Mouse (Mus musculus): ENCODE data around the gene Gatc. TPM values are rescaled to one million over a fixed set of nuclear protein-coding genes. Genes with fewer than 3 reads are reported as not detected.

Gene Gatc
- polyA plus RNA-seq (2012; ENCODE audit: low replicate concordance): 6.3 and 7.5 TPM in 2 replicates

GRCm38 (mm10) chr5:115340577-115341313, at the start of gene Gatc, which contains the start of gene Triap1:
Gatc (minus strand) TSS chr5:115341178.
Triap1 (plus strand) TSS chr5:115341225.

GRCm38 (mm10) chr5:115348546-115349224, 7.7 kb upstream of the Gatc start, which contains the start of gene Cox6a1:
Cox6a1 (minus strand) TSS chr5:115348981.

GRCm38 (mm10) chr5:115326875-115327609, 13.9 kb downstream of the Gatc start, which contains the start of gene Srsf9:
Srsf9 (plus strand) TSS chr5:115327177.

GRCm38 (mm10) chr5:115300792-115301614, 40.0 kb downstream of the Gatc start, which contains the start of gene Dynll1:
Dynll1 (minus strand) TSS chr5:115300999.

Other genes with a start within 250 kb of the Gatc start
- gene Gm10401, start 242.9 kb downstream of the Gatc start, polyA plus RNA-seq (2012; ENCODE audit: low replicate concordance): not detected in 2 replicates
- 24.4 and 28.9 TPM in 2 replicates for gene Acads, start 221.8 kb downstream of the Gatc start, polyA plus RNA-seq (2012; ENCODE audit: low replicate concordance)
- 82.2 and 147 TPM in 2 replicates for gene Unc119b, start 206.2 kb downstream of the Gatc start, polyA plus RNA-seq (2012; ENCODE audit: low replicate concordance)
- gene Mlec, start 183.0 kb downstream of the Gatc start, polyA plus RNA-seq (2012; ENCODE audit: low replicate concordance): 46.4 and 54.1 TPM in 2 replicates
- 0.21 and 0.50 TPM in 2 replicates for gene Cabp1, start 146.8 kb downstream of the Gatc start, polyA plus RNA-seq (2012; ENCODE audit: low replicate concordance)
- gene Pop5, start 105.3 kb downstream of the Gatc start, polyA plus RNA-seq (2012; ENCODE audit: low replicate concordance): 22.5 and 45.5 TPM in 2 replicates
- 159 and 396 TPM in 2 replicates for gene Rnf10, start 68.3 kb downstream of the Gatc start, polyA plus RNA-seq (2012; ENCODE audit: low replicate concordance)
- gene Coq5, start 61.5 kb downstream of the Gatc start, polyA plus RNA-seq (2012; ENCODE audit: low replicate concordance): 10.7 and 17.7 TPM in 2 replicates
- 58.0 and 209 TPM in 2 replicates for gene Dynll1, start 40.2 kb downstream of the Gatc start, polyA plus RNA-seq (2012; ENCODE audit: low replicate concordance)
- 58.2 and 96.4 TPM in 2 replicates for gene Srsf9, start 14.0 kb downstream of the Gatc start, polyA plus RNA-seq (2012; ENCODE audit: low replicate concordance)
- gene Triap1, start within 50 bp of the Gatc start, polyA plus RNA-seq (2012; ENCODE audit: low replicate concordance): 3.8 and 6.0 TPM in 2 replicates
- 1,125 and 1,487 TPM in 2 replicates for gene Cox6a1, start 7.8 kb upstream of the Gatc start, polyA plus RNA-seq (2012; ENCODE audit: low replicate concordance)
- gene Msi1, start 88.4 kb upstream of the Gatc start, polyA plus RNA-seq (2012; ENCODE audit: low replicate concordance): 3.5 and 17.8 TPM in 2 replicates
- gene Pla2g1b, start 125.1 kb upstream of the Gatc start, polyA plus RNA-seq (2012; ENCODE audit: low replicate concordance): 1.6 TPM in 1 of 2 replicates, not detected in the other
- 6.8 and 11.5 TPM in 2 replicates for gene Sirt4, start 143.5 kb upstream of the Gatc start, polyA plus RNA-seq (2012; ENCODE audit: low replicate concordance)
- 143 and 238 TPM in 2 replicates for gene Pxn, start 165.5 kb upstream of the Gatc start, polyA plus RNA-seq (2012; ENCODE audit: low replicate concordance)
- gene Rplp0, start 218.3 kb upstream of the Gatc start, polyA plus RNA-seq (2012; ENCODE audit: low replicate concordance): 322 and 907 TPM in 2 replicates
- 65.8 and 116 TPM in 2 replicates for gene Gcn1l1, start 224.1 kb upstream of the Gatc start, polyA plus RNA-seq (2012; ENCODE audit: low replicate concordance)

Data from hematopoietic multipotent progenitor cell, adult 10-12 weeks (in vitro differentiated cells).